Mouse (Mus musculus): Measurements from ENCODE around the gene Hmcn1.

The Hmcn1 gene

DNA sequence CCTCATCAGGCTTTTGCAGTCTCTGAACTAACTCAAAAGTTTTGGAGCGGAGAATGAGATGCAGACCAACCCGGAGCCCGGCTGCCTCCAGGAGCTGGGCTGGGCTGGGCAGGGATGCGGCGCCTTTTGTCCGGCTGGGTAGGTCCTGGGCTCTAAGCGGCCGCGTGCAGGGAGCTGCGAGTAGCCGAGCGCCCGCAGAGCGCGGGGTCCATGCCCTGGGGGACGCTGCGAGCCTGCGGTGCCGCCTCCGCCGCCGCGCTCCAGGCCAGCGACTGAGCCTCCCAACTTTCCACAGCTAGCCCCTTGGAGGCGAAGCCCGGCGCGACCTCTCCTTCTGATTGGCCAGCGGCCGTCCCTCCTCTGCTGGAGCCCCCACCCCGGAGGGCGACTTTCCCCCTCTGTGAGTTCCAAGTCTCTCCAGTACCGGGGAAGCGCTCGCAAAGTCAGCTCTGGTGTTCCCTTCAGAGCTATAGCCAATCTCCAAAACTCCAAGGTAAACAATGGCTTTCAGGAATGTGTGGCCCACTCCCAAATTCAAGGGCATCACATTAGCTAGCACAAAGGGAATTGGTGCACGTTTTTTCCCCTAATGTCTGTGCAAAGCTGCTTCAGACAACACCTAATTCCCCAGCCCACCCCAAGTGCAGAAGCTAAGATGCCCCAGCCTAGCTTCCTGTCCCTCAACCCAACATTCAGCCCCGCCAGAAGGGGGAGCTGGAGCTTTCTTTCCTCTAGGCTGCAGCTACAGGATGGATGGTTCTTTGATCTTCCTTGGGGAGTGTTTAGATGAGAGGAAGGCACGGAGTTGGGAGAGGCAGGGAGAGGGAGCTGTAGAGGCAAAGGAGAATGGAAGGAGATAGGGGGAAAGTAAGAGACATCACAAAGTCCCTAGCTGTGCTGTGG is at the start of gene Hmcn1:
Hmcn1 (minus strand) TSS at position 274 of the 903 bp plus-strand sequence.
- DNase-seq (ENCODE audit: low spot score): no peak

DNA sequence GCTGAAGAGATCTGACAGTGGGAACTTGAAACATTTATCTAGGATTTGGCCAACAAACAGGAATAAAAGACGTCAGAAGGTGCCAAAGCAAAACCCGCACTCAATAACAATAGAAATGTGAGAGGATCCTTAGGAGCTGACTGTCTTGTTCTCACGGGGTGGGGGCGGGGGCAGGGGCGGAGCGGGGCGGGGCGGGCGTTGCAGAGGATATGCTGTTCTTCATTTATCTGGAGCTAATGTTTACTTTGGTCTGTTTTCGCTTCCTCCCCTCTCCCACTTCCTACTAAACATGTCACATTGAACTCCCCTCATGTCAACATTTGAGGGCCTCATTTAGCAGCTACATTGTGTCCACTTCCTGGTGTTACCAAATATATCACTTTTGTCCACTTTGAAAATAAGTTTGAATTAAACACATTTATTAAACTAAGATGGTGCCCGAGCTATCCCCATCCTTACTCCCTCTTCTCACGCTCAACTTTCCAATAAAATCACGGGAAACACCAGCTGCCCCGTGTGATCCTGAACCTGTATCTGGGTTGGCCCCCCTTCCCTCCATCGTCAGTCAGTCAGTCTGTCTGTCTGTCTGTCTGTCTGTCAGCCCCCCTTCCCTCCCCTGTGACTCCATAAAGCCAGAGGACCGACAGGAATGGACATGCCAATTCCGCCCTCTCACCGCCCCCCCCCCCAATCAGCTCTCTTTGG is 47.9 kb upstream of the Hmcn1 start:
- no peak for DNase-seq (ENCODE audit: low spot score)

DNA sequence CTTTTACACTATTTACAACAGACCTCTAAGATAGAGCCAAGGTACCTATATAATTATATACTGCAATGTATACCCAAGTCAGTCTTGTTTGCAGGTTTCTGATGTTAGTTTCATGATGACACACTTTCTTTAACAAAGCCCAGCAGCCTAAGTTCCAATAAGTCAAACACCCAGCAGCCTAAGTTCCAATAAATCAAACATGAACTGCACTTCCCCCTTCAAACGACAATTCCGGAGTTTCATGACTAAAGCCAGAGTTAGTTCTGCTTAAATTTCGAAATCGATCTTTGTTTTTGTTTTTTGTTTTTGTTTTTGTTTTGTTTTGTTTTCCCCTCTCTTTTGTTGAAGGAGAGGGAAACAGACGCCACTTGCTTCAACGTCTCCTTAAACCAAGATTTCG is 47.1 kb upstream of the Hmcn1 start:
- no peak for DNase-seq (ENCODE audit: low spot score)

DNA sequence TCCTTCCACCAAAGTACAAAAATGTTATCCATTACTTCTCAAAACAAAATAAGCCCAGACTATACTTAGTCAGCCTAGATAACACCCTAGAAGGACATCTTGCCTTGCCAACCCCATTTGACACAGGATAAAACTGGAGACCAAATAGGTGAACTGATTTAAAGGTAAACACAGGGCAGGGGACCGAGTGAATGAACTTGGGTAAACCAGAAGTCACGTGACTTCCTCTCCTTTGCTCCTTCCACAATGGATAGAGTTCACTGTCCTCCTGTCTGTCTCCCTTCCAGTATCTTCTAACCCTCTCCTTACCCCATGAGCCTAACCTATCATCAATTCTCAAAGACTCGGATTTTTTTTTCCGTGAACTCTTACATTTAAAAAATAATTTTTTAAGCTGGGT is 46.0 kb upstream of the Hmcn1 start:
- DNase-seq (ENCODE audit: low spot score): no peak

DNA sequence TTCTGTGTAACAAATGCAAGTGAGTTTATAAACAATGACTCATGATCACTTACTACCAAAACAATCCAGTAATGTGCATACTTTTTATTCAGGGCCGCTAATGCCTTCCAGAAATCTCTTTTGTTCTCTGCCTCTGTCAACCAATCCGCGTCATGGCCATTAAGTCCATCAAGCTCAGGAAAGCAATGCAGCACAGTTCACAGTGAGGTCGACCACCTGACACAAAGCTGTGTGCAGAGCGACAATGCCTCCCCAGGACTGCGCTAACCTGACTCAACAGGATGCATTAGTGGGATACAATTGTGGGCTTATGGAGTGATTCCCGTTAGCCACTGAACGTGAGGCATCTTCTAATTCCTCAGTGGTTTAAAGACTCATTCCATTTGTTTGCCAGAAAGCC is 45.3 kb upstream of the Hmcn1 start:
- no peak for DNase-seq (ENCODE audit: low spot score)

DNA sequence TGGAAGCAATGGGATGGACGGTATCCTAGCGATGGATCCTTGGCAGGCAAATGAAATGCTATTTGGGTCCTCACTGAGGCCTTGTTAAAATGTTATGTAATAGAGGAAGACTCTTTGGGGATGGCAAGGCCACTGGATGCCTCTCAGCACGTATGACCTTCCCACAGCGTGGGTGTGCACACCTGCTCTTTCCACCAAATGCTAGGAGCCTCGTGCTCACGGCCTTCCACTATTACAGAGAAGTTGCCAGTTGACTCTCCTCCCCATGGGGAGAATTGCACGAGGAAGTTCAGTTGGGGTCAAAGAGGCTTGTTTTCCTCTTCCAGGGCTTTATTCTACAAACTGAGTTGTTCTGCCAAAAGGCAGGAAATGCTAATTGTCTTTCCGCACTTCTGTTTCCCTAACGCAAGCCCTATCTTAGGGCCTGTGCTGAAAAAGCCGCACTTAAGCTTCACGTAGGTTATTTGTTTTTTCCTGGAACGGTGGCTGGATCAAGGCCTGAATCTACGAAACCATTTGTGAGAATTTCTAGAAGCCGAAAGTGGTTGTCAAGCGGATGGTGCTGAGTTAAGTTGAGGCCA is 43.3 kb upstream of the Hmcn1 start:
- DNase-seq (ENCODE audit: low spot score): no peak

DNA sequence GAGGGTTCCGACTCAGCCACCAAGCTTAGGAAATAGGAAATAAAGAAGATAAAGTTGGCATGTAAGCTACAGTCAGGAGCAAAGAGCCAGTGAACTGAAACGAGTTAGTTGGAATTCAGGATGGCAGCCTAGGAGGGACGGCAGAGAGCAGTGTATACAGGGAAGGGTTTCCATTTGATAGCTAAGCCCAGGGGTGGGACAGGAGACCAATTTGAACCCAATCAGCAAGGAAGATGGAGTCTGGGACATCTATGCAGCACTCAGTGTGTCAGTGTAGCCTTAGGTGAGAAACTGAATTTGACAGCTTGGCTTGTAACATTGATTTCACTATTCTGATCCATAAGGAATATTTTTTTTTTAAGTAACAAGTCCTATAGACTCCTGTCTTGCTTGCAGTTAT is 42.5 kb upstream of the Hmcn1 start:
- DNase-seq (ENCODE audit: low spot score): no peak

DNA sequence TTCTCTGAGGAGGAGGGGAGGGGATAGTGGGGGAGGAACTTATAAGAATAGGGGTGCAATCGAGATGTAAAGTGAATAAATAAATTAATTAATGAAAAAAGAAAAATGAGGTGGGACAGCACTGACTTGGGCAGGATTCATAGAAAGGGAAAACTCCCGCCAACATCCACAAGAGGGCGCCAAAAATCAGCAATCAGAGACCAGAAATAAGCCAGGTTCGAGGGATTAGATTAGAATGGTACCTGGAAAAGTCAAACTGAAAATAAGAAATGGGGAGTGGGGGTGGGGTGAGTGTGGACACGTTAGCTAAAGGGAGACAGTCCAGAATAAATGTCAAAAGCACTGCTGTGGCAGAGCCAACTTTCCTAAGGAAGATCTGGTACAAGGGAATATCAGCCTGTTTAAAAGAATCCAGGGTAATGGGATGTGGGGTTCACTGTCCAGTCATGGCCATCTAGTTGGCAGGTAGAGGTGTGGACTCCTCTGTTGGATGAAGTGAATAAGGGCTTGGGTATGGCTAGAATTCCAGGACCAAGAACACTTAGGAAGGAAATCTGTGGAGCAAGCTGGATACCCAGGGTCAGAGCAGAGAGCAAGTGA is 41.9 kb upstream of the Hmcn1 start:
- peak; percentile 68 for DNase-seq (ENCODE audit: low spot score)

DNA sequence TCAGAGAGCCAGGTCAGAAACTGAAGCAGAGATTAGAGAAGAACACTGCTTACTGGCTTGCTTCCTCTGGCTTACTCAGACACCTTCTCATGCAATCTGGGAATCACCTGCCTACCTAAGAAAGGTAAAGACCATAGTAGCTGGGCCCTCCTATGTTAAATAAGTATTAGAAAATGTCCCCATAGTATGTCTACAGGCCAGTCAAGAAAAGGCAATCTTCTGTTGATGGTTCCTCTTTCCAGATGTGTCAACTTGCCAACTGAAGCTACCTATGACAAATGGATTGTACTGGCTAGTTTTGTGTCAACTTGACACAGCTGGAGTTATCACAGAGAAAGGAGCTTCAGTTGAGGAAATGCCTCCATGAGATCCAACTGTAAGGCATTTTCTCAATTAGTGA is 40.1 kb upstream of the Hmcn1 start:
- no peak for DNase-seq (ENCODE audit: low spot score)

DNA sequence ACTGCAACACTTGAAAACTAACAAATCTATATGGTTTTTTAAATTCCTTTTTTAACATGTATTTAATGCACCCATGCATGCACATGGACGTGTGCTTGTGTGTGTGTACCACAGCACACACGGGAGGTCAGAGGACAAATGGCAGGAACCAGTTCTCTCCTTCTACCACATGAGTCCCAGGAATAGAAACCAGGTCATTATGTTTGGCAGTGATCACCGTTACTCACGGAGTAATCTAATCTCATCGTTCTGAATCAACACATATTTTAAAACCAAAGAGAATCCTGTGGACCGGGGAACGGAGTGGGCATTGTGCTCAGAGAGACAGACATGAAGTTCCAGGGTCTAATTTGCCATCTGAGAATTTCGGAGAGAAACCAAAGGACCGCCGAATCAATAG is 38.3 kb upstream of the Hmcn1 start:
- no peak for DNase-seq (ENCODE audit: low spot score)

DNA sequence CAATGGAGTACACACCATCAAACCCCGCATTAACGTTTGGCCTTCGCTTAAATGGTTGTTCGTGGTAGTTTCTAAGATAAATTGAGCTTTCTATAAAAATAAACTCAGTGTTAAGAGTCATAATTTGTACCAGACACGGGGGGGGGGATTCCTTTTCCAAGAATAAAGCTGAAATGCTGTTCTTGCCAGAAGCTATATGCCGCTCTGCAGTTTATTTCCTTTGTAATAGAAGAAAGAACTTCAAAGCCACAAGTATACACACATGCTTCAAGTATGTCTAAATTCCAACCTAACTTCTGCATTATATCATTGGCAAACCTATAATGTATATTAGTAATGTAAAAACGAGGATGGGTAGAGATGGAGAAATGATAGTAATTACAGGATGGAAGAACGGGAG is 37.9 kb upstream of the Hmcn1 start:
- no peak for DNase-seq (ENCODE audit: low spot score)

DNA sequence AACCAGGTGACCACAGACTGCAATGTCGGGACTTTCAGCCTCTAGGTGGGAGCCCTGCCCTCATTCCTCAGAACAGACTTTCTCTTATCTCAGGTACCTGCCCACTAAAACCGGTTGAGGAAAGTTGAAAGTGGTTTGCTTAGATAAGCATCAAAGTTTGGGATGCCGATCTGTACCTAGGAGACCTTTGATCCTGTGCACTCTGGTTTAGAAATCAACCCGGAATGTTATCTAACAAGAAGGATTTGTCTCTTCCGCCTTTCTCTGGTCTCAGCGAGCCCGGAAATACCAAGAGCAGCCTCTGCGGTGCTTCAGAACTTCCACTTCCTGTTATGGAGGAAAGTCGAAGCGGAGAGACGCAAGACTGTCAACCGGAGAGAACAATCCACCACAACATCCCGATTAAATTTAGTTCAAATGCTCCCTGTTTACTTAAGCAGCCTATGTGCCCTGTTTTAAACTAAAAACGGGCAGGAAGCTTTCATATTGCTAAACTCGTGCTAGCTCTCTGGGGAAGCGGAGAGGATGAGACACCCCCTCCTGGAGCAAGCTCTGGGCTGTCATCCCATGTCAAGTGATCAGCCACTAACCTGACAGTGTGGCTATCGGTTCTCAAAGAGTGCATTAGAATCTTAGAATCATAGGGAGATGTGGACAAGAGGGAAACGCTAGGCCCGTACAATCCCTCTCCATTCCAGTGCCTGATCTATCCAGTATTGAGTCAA is 32.0 kb upstream of the Hmcn1 start:
- DNase-seq (ENCODE audit: low spot score): no peak

DNA sequence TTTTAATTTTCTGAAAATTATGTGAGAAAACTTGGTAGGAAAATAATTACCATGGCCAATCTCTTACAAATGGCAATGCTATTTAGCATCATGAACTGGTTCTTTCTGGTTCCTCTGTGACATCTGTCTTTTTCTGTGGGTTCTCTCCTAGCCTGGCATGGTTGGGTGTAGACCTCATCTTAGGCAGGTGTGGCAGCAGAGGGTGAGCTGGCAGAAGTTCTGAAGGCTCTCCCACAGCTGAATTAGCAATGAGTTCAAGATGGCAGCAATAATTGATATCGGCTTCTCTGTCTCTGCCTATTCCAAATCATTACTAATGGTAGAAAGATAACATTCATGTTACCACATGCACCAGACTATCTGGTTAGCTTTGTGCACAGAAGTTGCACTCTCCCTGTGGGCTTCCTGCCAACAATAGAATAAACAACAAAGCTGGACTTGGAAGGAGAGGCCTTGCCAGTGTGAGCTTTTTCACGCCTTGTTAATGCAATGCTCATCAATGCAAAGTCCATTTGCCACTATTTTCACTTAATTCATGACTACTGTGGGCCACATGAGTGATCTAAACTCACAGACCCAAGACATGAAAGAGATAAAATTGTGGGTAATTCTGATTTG is 26.1 kb upstream of the Hmcn1 start:
- DNase-seq (ENCODE audit: low spot score): no peak

DNA sequence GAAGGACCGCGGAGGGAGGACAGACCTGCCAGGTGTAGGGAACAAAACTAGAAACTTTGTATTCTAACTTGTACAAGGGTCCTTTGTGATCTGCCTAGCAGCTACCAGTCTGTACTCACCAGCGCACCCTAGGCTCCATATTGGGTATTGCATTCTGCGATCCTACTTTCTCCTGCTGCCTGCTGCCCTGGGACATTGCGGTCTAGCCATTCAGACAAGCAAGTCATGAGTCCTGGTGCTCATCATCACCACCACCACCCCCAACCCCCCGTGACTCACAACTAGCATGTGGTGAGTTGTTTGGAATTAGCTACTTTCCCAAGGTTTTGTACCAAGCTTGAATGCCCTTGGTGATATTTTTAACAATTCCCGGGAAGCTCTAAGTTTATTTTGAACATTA is 17.8 kb upstream of the Hmcn1 start:
- DNase-seq (ENCODE audit: low spot score): peak; percentile 60

DNA sequence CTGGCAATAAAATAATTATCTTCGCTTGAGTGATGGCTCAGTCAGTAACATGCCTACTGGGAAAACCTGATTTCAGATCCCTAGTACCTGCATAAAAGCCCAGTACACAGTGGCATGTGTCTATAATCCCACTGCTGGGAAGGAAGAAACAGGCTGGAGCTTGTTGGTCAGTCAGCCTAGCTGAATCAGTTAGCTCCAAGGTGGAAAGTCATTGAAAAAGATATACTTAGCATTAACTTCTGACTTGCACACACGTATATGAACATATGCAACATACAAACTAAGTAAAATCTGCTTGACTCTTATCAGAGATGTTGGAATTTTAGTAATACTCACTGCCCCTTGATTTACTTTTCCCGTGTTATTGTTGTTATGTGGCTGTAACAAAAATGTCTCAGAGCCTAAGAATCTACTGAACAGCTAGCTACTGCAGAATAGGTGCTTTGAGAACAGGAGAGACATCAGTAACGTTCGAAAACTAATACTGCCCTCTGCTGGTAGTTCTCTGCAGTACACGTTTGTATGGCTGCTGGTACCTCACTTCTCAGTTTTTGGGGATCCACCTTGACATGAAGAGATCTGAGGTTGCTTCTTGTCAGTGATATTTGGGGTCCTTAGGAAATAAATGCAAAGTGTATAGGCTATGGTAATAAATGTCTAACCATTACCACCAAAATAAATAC is 16.0 kb upstream of the Hmcn1 start:
- DNase-seq (ENCODE audit: low spot score): peak; percentile 80

DNA sequence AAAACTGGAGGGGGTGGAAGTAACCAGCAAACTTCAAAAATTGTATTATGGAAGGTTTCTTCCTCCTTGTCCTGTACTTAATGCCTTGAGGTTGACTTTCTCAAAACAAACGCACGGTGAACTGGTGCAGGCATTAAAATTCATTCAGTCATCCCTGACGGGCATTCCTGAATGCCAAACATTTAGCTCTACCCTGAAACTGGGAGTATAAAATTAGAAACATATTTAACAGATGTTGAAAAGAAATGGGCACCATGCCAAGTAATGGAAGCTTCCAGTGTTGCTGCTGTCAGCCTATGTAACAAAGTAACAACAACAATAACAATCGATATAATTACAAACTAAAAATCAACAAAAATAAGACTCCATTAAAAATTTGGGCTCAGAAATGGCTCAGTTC is 14.5 kb upstream of the Hmcn1 start:
- DNase-seq (ENCODE audit: low spot score): no peak

DNA sequence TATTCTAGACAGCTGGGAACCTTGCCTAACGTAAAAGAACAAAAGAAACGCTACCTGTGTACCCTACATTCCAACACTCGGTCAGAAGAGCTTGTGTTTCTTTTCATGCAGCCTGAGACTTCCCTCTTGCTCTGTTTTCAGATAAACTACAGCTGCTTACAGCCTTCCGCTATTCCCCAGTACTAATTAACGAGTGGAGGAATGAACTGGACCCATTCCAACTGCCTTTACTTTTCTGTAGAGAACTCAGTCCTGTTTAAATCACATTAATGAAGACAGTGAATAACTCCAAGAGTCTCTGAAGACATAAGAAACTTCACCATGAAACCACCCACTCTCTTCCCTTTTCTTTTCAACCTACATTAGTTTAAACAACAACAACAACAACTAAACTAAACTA is 10.8 kb upstream of the Hmcn1 start:
- DNase-seq (ENCODE audit: low spot score): no peak

DNA sequence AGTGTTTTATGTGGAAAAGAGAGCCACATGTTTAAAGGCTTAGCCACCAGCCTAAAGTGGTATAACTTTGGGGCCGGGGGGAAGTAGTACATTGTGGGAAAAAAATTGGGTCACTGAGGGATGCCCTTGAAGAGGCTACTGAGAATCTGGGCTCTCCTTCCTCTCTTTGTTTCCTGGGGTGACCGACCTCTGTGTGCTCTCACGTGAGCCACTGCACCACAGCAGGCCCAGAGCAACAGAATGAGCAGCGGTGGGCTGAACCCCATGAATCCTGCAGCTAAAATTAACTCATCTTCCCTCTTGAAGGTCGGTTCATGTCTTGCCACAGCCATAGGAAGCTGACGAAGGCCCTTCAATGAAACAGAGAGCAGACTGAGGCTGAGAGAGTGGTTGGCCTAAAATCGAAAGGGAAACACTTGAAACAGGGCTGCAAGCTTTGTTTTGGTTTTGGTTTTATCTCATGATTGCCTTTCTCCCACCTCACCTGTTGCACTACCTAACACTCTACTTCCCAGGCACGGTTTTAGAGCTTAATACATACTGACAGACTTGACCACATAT is 8.7 kb upstream of the Hmcn1 start:
- DNase-seq (ENCODE audit: low spot score): no peak

DNA sequence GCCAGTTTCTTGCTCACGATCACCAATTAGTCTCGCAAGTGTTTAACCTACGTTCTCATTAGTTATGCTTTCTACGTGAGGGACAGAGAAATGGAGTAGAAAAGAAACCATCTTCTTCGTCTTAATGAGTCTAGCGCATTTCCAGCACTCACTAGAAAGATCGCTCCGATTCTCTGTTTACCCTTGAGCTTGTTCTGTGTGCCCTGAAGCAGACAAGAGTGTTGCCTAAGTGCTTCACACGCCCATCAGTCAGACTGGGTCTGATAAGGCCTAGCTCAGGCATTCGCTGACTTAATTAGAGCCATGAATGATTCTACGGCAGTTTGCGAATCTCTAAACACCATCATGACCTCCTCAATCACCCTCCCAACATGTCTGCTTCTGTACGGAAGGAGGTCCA is 7.5 kb upstream of the Hmcn1 start:
- DNase-seq (ENCODE audit: low spot score): no peak

DNA sequence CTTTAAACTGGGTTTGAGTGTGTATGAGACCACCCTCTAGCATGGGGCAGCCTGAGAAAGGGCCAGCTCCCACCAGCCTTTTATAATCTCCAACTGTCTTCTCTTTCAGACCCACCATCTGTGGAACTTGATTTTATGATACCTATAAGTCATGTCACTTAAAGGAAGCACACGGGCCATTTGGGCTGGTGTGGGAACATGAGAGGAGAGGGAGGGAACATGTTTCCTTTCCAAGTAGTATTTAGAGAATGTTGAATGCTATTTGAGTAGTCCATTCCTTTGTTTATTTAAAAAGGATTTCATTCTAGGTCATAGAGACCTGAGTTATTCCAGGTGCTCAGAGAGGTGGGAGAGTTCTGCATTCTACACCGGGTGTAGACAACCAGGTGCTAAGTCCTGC is 1.4 kb upstream of the Hmcn1 start:
- DNase-seq (ENCODE audit: low spot score): no peak

DNA sequence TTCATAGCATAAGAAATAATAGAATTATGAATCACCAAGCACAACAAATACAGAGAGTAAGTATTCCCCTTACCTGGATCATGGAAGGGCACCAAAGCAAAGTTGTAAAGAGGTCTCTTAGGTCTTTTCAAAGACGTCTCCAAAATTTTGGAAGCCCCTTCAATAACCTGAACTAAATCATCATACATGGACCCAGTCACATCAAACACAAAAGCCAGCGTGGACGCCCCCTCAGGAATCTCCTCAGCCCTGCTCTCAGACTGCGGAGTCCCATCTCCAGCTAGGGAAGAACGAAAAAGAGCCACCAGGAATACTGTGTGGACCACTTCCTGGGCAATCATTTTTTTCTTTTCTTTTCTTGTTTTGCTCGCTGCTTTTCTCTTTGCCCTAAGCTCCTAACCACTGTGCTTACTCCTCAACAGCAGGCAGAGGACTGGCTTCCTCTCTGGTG is 499 bp downstream of the Hmcn1 start:
- no peak for DNase-seq (ENCODE audit: low spot score)

All from layer of hippocampus, adult 11-12 months (tissue).